Mouse (Mus musculus) neural tube, embryonic 10.5 days (tissue): ENCODE measurements around the gene Sardh.

ENCODE experiments used
- DNase-seq: peaks from one replicate; pipeline ENCODE4 v3.0.0-alpha.2; 2017; ENCODE audit warnings: low spot score; ENCODE audit errors: extremely low spot score

Sardh gene

GRCm38 (mm10) chr2:27248211-27248610, at the start of gene Sardh:
TSS of gene Sardh (minus strand) at chr2:27248337.
- no peak for DNase-seq

GRCm38 (mm10) chr2:27296656-27297406, 48.7 kb upstream of the Sardh start:
- no peak for DNase-seq

- DNase-seq: no peak
Measured at GRCm38 (mm10) chr2:27294777-27295176, 46.6 kb upstream of the Sardh start.

- peak; percentile 82 for DNase-seq
Measured at GRCm38 (mm10) chr2:27289019-27289418, 40.9 kb upstream of the Sardh start.

- no peak for DNase-seq
Measured at GRCm38 (mm10) chr2:27286971-27287710, 39.0 kb upstream of the Sardh start.

- DNase-seq: no peak
Measured at GRCm38 (mm10) chr2:27284441-27284840, 36.3 kb upstream of the Sardh start.

GRCm38 (mm10) chr2:27281771-27282170, 33.6 kb upstream of the Sardh start:
- DNase-seq: no peak

- DNase-seq: peak; percentile 74
Measured at GRCm38 (mm10) chr2:27280920-27281611, 32.9 kb upstream of the Sardh start.

GRCm38 (mm10) chr2:27278859-27279258, 30.7 kb upstream of the Sardh start:
- no peak for DNase-seq

- DNase-seq: no peak
Measured at GRCm38 (mm10) chr2:27268325-27268724, 20.2 kb upstream of the Sardh start.

GRCm38 (mm10) chr2:27265819-27266218, 17.7 kb upstream of the Sardh start:
- no peak for DNase-seq

GRCm38 (mm10) chr2:27262984-27263383, 14.8 kb upstream of the Sardh start:
- DNase-seq: no peak

- no peak for DNase-seq
Measured at GRCm38 (mm10) chr2:27251434-27251833, 3.3 kb upstream of the Sardh start.

GRCm38 (mm10) chr2:27247487-27247863, 662 bp downstream of the Sardh start:
- no peak for DNase-seq

GRCm38 (mm10) chr2:27246712-27247486, 1.2 kb downstream of the Sardh start:
- DNase-seq: no peak

- DNase-seq: no peak
Measured at GRCm38 (mm10) chr2:27245947-27246346, 2.2 kb downstream of the Sardh start.

GRCm38 (mm10) chr2:27237342-27237741, 10.8 kb downstream of the Sardh start:
- peak; percentile 70 for DNase-seq

- DNase-seq: peak; percentile 60
Measured at GRCm38 (mm10) chr2:27235729-27236128, 12.4 kb downstream of the Sardh start.

- no peak for DNase-seq
Measured at GRCm38 (mm10) chr2:27232376-27232775, 15.8 kb downstream of the Sardh start.

- DNase-seq: no peak
Measured at GRCm38 (mm10) chr2:27229481-27230105, 18.5 kb downstream of the Sardh start.
